Mouse (Mus musculus): ENCODE measurements around the gene Theg. TPM values are rescaled to one million over a fixed set of nuclear protein-coding genes. Genes with fewer than 3 reads are reported as not detected.

Gene Theg
- polyA plus RNA-seq, 1 experiment from 2014 or later, result not detected

DNA sequence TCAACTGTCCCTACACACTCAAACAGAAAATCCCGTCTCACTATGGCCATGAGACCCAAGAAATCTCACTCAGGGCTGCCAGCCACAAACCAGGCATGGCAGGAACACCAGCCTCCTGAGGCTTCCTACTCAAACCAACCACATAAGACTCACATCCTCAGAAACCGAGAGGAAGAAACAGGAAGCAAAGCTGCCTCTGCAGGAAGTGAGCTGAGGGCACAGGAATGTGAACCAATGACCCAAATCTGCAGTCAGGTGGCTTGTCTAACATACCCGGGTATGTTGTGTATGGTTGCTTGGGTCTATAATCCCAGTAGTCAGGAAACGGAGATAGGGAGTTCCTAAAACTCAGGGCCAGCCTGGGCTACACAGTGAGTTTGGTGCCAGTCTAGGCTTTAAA is 48.3 kb downstream of the Theg start:
- peaks cover 19% of the 10 kb centered on the region for H3K36me3 ChIP-seq (replicated peaks)

DNA sequence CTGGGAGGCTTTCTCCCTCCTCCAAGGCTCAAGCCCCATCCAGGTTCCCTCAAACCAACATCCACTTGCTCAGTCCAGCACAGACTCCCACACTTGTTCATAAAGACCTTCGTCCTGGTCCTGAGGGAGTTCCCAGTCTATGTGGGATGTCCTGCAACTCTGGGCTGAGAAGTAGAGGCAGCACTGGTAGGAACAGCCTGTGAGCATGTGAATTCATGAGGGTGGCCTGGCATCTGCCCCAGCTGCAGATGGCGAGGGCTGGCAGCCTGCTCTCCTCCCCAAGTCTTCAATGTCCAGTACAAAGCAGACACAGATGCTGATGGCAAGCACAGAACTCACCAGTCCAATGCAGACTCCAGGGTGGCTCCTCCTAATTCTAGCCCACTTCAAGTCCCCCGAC is 48.8 kb downstream of the Theg start:
- 88% methylated on average over 3 of the region's 3 CpGs for WGBS
- ATAC-seq (replicated peaks), result no peak
- no peak overlapping the region for H3K9ac ChIP-seq
- peaks cover 7% of the 10 kb centered on the region for H3K4me1 ChIP-seq
- H3K27ac ChIP-seq, result no peak overlapping the region
- peaks cover 17% of the 10 kb centered on the region for H3K36me3 ChIP-seq (replicated peaks)
- no peak overlapping the region for H3K4me3 ChIP-seq
- no peaks in the 10 kb centered on the region for H3K9me3 ChIP-seq
- H3K4me2 ChIP-seq, result no peak overlapping the region
- H3K27me3 ChIP-seq (replicated peaks), result no peaks in the 10 kb centered on the region

More for the DNA sequence above, 48.3 kb downstream of the Theg start:
- Histone ChIP-seq H3K9me3 (no peaks in the 10 kb centered on the region), H3K27ac (no peak overlapping the region), H3K4me2 (no peak overlapping the region), H3K4me3 (no peak overlapping the region), H3K9ac (no peak overlapping the region), H3K4me1 (peaks cover 2% of the 10 kb centered on the region; the same call in 1 of the 2 replicates), H3K27me3 (replicated peaks) (no peaks in the 10 kb centered on the region)
- WGBS, result 81% methylated on average over 4 of the region's 4 CpGs
- ATAC-seq (replicated peaks), result no peak

GRCm38 (mm10) chr10:79537781-79538180 is 49.4 kb downstream of the Theg start:
- Histone ChIP-seq H3K4me1 (peaks cover 12% of the 10 kb centered on the region), H3K9ac (no peak overlapping the region), H3K4me2 (no peak overlapping the region), H3K27me3 (replicated peaks) (no peaks in the 10 kb centered on the region), H3K9me3 (no peaks in the 10 kb centered on the region), H3K27ac (no peak overlapping the region), H3K4me3 (no peak overlapping the region), H3K36me3 (replicated peaks) (peaks cover 17% of the 10 kb centered on the region)
- no peak for ATAC-seq (replicated peaks)
- WGBS, result 84% methylated on average over 2 of the region's 2 CpGs

GRCm38 (mm10) chr10:79537271-79537670 is 49.9 kb downstream of the Theg start:
- WGBS, result 93% methylated on average over 7 of the region's 7 CpGs
- no peaks in the 10 kb centered on the region for H3K9me3 ChIP-seq
- peaks cover 17% of the 10 kb centered on the region for H3K36me3 ChIP-seq (replicated peaks)
- ATAC-seq (replicated peaks), result no peak
- H3K4me2 ChIP-seq, result no peak overlapping the region
- no peak overlapping the region for H3K27ac ChIP-seq
- H3K9ac ChIP-seq, result no peak overlapping the region
- peaks cover 12% of the 10 kb centered on the region for H3K4me1 ChIP-seq
- H3K4me3 ChIP-seq, result no peak overlapping the region
- no peaks in the 10 kb centered on the region for H3K27me3 ChIP-seq (replicated peaks)

DNA sequence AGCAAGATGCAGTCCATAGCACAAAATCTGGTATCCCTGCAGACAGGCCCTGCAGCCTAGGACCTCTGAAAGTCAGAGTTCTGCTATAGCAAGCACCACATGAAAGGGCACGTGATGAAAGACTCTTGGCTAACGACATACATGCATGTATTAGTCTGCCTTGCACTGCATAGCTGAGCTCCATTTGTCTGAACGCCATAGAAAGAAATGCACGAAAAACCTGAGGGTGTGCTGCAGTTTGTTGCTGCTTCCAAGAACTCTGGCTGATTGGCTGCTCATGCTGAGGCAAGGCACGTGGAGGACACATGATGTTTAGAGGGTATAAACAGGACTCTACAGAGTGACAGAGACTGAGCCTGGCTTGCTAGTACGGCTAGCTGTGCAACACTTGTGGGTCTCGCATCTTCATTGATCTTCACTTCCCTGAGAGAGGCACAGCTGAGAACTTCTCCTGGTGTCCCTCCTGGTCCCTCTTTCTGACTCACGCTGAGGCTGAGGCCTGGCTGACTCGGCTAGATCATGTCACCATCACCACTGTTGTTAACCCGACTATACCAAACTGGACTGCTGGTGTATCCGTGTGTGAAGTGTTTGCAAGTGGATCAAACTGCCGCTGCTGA is 50.6 kb downstream of the Theg start:
- no peak overlapping the region for H3K9ac ChIP-seq
- H3K27ac ChIP-seq, result no peak overlapping the region
- no peaks in the 10 kb centered on the region for H3K9me3 ChIP-seq
- no peak for ATAC-seq (replicated peaks)
- no peak overlapping the region for H3K4me3 ChIP-seq
- H3K4me2 ChIP-seq, result no peak overlapping the region
- peaks cover 12% of the 10 kb centered on the region for H3K4me1 ChIP-seq
- WGBS, result 78% methylated on average over 12 of the region's 12 CpGs
- H3K27me3 ChIP-seq (replicated peaks), result no peaks in the 10 kb centered on the region
- peaks cover 16% of the 10 kb centered on the region for H3K36me3 ChIP-seq (replicated peaks)

GRCm38 (mm10) chr10:79535431-79535830 is 51.7 kb downstream of the Theg start:
- H3K27ac ChIP-seq, result no peak overlapping the region
- H3K4me3 ChIP-seq, result no peak overlapping the region
- 0 out of 2 replicates have a peak, but pooled peaks cover 9% of the 10 kb centered on the region for H3K36me3 ChIP-seq (replicated peaks)
- H3K4me2 ChIP-seq, result no peak overlapping the region
- H3K9me3 ChIP-seq, result no peaks in the 10 kb centered on the region
- H3K27me3 ChIP-seq (replicated peaks), result no peaks in the 10 kb centered on the region
- H3K4me1 ChIP-seq, result peaks cover 12% of the 10 kb centered on the region
- no peak overlapping the region for H3K9ac ChIP-seq
- WGBS, result 61% methylated on average over 1 of the region's 1 CpGs
- no peak for ATAC-seq (replicated peaks)

DNA sequence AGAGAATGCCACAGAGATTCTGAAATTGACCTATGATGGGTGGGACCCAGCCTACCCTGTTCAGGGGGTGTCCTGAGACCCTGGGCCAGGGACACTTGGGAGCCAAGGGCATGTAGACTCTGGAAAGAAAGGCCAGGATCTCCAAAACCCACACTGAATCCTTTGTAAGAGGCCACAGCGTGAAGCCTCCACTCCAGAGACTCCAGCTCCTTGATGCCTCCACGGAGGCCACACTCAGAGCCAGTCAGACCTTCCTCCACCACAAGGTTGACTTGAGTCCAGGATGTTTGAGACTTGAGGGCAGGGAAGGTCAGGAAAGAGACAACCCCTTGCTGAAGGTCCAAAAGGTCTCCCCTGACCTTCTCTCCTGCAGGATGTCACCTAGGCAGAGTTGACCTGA is 52.7 kb downstream of the Theg start:
- Histone ChIP-seq H3K27ac (no peak overlapping the region), H3K27me3 (replicated peaks) (no peaks in the 10 kb centered on the region), H3K9me3 (no peaks in the 10 kb centered on the region), H3K4me1 (peaks cover 12% of the 10 kb centered on the region), H3K4me2 (no peak overlapping the region), H3K9ac (no peak overlapping the region), H3K36me3 (replicated peaks) (0 out of 2 replicates have a peak, but pooled peaks cover 9% of the 10 kb centered on the region), H3K4me3 (no peak overlapping the region)
- no peak for ATAC-seq (replicated peaks)
- WGBS, result 87% methylated on average over 2 of the region's 2 CpGs

DNA sequence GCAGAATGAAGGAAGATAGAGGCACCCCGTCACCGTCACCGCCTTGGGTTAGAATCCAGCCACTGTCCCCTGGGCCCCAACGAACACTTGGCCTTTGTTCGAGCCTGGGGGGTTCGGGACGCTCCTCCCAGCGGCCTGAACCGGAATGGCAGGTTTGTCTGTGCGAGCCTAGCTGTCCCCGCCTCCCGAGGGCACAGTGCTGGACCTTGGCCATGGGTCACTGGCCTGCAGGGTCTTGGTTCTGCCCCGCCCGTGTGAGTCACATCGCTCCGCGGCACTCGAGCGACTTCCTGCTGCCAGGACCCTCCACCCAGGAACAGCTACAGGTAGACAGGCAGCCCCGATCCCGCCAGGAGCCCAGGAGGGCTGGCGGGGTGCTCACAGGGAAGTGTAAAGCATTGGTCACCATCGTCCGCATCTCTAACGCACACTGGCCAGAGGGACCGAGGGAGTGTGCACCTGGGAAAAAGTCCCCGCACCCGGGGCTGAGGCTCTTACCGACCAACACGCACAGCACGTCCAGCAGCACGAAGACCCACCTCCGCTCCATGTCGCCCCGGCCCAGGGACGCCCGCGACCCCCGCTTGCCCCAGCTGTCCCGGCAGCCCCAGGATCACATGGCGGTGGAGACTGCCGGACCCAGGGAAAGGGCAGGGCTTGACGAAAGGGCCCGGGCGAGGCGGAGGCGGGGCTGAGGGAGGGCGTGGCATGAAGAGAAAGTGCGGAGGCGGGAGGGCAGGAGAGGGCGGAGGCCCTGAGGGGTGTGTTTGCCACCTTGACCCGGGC is 53.8 kb downstream of the Theg start, which contains the start of gene Plpp2:
Gene Plpp2 (minus strand): TSS at position 671 of the 786 bp plus-strand sequence.
- H3K4me2 ChIP-seq, result peak within 1 kb of the TSS; percentile 94
- peaks cover 12% of the 10 kb centered on the region for H3K4me1 ChIP-seq
- under 1% methylated on average over 52 of the region's 52 CpGs for WGBS
- H3K36me3 ChIP-seq (replicated peaks), result no peaks in the 10 kb centered on the region
- H3K27me3 ChIP-seq (replicated peaks), result no peaks in the 10 kb centered on the region
- peak; percentile 64 for ATAC-seq (replicated peaks)
- H3K27ac ChIP-seq, result no peak within 1 kb of the TSS
- H3K9ac ChIP-seq, result peak within 1 kb of the TSS; percentile 53
- no peaks in the 10 kb centered on the region for H3K9me3 ChIP-seq
- H3K4me3 ChIP-seq, result peak within 1 kb of the TSS; percentile 59

GRCm38 (mm10) chr10:79532678-79533077 is 54.5 kb downstream of the Theg start:
- no peak for ATAC-seq (replicated peaks)
- Histone ChIP-seq H3K36me3 (replicated peaks) (no peaks in the 10 kb centered on the region), H3K9ac (peak overlapping the region; percentile 53; the same call in 1 of the 2 replicates), H3K4me1 (peaks cover 12% of the 10 kb centered on the region), H3K9me3 (no peaks in the 10 kb centered on the region), H3K4me3 (peak overlapping the region; percentile 59), H3K4me2 (peak overlapping the region; percentile 94), H3K27me3 (replicated peaks) (no peaks in the 10 kb centered on the region), H3K27ac (no peak overlapping the region)
- WGBS, result 26% methylated on average over 3 of the region's 3 CpGs

- peaks cover 12% of the 10 kb centered on the region for H3K4me1 ChIP-seq
- no peaks in the 10 kb centered on the region for H3K27me3 ChIP-seq (replicated peaks)
- H3K27ac ChIP-seq, result no peak overlapping the region
- no peak overlapping the region for H3K4me2 ChIP-seq
- 89% methylated on average over 3 of the region's 3 CpGs for WGBS
- H3K36me3 ChIP-seq (replicated peaks), result no peaks in the 10 kb centered on the region
- no peaks in the 10 kb centered on the region for H3K9me3 ChIP-seq
- no peak overlapping the region for H3K4me3 ChIP-seq
- H3K9ac ChIP-seq, result no peak overlapping the region
- ATAC-seq (replicated peaks), result no peak
These were observed 55.5 kb downstream of the Theg start for GRCm38 (mm10) chr10:79531593-79531992.

GRCm38 (mm10) chr10:79530721-79531120 is 56.4 kb downstream of the Theg start:
- Histone ChIP-seq H3K27me3 (replicated peaks) (no peaks in the 10 kb centered on the region), H3K9ac (no peak overlapping the region), H3K4me1 (peaks cover 12% of the 10 kb centered on the region), H3K27ac (no peak overlapping the region), H3K4me2 (no peak overlapping the region), H3K9me3 (no peaks in the 10 kb centered on the region), H3K36me3 (replicated peaks) (no peaks in the 10 kb centered on the region), H3K4me3 (no peak overlapping the region)
- 94% methylated on average over 13 of the region's 13 CpGs for WGBS
- ATAC-seq (replicated peaks), result no peak

DNA sequence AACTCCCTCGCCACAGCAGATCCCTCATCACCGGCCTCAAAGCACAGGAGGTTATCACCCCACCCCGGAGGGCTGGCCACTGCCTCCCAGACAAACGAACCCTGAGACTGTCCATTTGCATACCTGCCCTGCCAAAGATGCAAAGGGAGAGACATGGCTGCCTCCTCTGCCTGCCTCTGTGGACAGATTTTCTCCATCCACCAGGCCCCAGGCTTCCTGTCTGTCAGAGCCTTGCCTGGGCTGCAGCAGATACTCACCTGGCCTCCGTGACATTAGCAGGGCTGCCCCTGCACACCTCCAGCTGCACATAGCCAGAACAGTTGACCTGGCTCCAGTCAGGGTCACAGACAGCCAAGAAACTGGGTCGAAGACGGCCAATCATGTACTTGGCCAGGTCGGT is 56.9 kb downstream of the Theg start:
- H3K27ac ChIP-seq, result no peak overlapping the region
- peaks cover 12% of the 10 kb centered on the region for H3K4me1 ChIP-seq
- no peak overlapping the region for H3K4me2 ChIP-seq
- ATAC-seq (replicated peaks), result no peak
- no peaks in the 10 kb centered on the region for H3K27me3 ChIP-seq (replicated peaks)
- H3K9me3 ChIP-seq, result no peaks in the 10 kb centered on the region
- no peak overlapping the region for H3K9ac ChIP-seq
- no peaks in the 10 kb centered on the region for H3K36me3 ChIP-seq (replicated peaks)
- no peak overlapping the region for H3K4me3 ChIP-seq
- WGBS, result 75% methylated on average over 8 of the region's 8 CpGs
